Mouse (Mus musculus) megakaryocyte, embryonic 14.5 days (primary cell): ENCODE results near the gene Csnk1e.

Source experiments
- FLI1 ChIP-seq: IDR thresholded peaks from 2 replicates; pipeline ENCODE4 v1.6.1; 2012; ENCODE audit warnings: low read length, inconsistent platforms, mixed read lengths
- GATA1 ChIP-seq: IDR thresholded peaks from 3 replicates; pipeline ENCODE4 v1.6.1; 2012; ENCODE audit warnings: mixed read lengths, low read length, inconsistent platforms, borderline replicate concordance

GRCm38 (mm10) chr15:79402176-79402575, 53.2 kb downstream of the Csnk1e start:
- TF ChIP-seq GATA1 (no peak), FLI1 (no peak)
